Mouse (Mus musculus) lung, embryonic 14.5 days (tissue): Measurements from ENCODE around the gene Nos3. TPM values are rescaled to one million over a fixed set of nuclear protein-coding genes. Genes with fewer than 3 reads are reported as not detected.

ENCODE experiments used
- ATAC-seq: fragments of 200-750 bp; cut with Nextera tagmentation; 2 replicates; pipeline ENCODE4 v1.8.0; 2017; ENCODE audit warnings: mild to moderate bottlenecking, moderate TSS enrichment, moderate library complexity; ENCODE audit not compliant: insufficient read depth
- DNase-seq: peaks from one replicate; pipeline ENCODE4 v3.0.0-alpha.2; 2015
- H3K27ac ChIP-seq: fragments of 300-500 bp; sonication (generic); 2 replicates; pipeline ENCODE4 v1.5.1; 2014; ENCODE audit warnings: low read depth, mild to moderate bottlenecking, moderate library complexity
- H3K27me3 ChIP-seq: fragments of 300-500 bp; sonication (generic); 2 replicates; pipeline ENCODE4 v1.6.1; 2014; ENCODE audit warnings: low read length, control low read depth; ENCODE audit not compliant: insufficient read depth
- H3K36me3 ChIP-seq: fragments of 300-500 bp; sonication (generic); 2 replicates; pipeline ENCODE4 v1.6.1; 2014; ENCODE audit warnings: control low read depth; ENCODE audit not compliant: insufficient read depth
- H3K4me1 ChIP-seq: fragments of 300-500 bp; sonication (generic); 2 replicates; pipeline ENCODE4 v1.6.1; 2014; ENCODE audit warnings: antibody characterized with exemption, control low read depth; ENCODE audit not compliant: insufficient read depth
- H3K4me2 ChIP-seq: fragments of 300-500 bp; sonication (generic); 2 replicates; pipeline ENCODE4 v1.6.1; 2014; ENCODE audit warnings: mild to moderate bottlenecking
- H3K4me3 ChIP-seq: fragments of 300-500 bp; sonication (generic); 2 replicates; pipeline ENCODE4 v1.5.1; 2014; ENCODE audit warnings: low read depth, low read length
- H3K9ac ChIP-seq: fragments of 300-500 bp; sonication (generic); 2 replicates; pipeline ENCODE4 v1.6.1; 2014
- H3K9me3 ChIP-seq: fragments of 300-500 bp; sonication (generic); 2 replicates; pipeline ENCODE4 v1.6.1; 2016; ENCODE audit warnings: low read depth, low read length, control low read depth
- CTCF ChIP-seq: IDR thresholded peaks from 2 replicates; pipeline ENCODE4 v1.5.1; 2016; ENCODE audit warnings: antibody characterized with exemption, low read depth
- WGBS: fragments of 180-500 bp; shearing (Covaris S2); extraction: QIAGEN DNeasy Blood & Tissue Kit; methylation state at CpG from one replicate; pipeline ENCODE4 v1.1.7; 2014; 5-methylcytosine and 5-hydroxymethylcytosine counted together
- polyA plus RNA-seq: library from polyadenylated mRNA; unstranded; fragments of >200 nt; fragmentation: Nextera tagmentation; extraction: Ambion mirVana; gene quantifications from 2 replicates; pipeline ENCODE4 v1.2.1, GENCODE M21; 2014

The Nos3 gene
- polyA plus RNA-seq, 1 experiment from 2014 or later = 15.7 TPM

DNA sequence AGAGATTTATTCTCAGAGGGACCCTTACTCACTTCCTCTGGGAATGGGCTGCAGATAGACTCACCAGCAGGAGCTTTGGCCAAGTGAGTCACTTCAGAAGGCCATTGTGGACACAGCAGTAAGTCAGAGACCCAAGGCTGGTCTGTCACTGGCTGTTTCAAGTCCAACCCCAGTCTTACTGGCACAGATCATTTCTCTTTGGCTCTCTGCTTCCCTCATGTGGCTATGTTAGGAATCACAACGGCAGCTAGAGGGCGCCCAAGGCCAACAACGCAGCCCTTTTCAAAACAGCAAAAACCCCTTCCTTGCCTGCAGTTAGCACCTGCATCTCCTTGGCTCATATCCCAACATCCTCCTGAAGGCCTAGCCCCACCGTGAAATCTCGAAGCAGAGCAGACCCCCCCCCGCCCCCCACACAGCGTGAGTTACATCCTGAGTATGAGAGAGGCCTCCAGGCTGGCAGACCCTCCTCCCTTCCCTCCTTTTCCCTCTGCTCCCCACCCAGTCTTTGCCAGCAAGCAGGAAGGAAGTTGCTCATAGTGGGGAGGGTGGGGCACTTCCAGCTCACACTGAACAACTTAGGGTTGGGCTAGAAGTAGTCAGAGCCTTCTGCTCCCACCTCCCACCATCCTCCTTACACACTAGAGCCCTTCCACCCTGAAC lies 3.7 kb upstream of the Nos3 start:
- peak; percentile 97 for TF ChIP-seq CTCF
- ATAC-seq (peak; percentile 61; the same call in 1 of the 2 replicates), DNase-seq (peak; percentile 92)
- Histone ChIP-seq H3K4me2 (no peak overlapping the region), H3K27ac (no peak overlapping the region), H3K36me3 (no peaks in the 10 kb centered on the region), H3K4me3 (no peak overlapping the region), H3K9ac (no peak overlapping the region), H3K27me3 (no peaks in the 10 kb centered on the region), H3K4me1 (no peaks in the 10 kb centered on the region), H3K9me3 (no peaks in the 10 kb centered on the region)
- under 1% methylated on average over 7 of the region's 7 CpGs for WGBS

- Histone ChIP-seq H3K4me3 (no peak overlapping the region), H3K4me1 (no peaks in the 10 kb centered on the region), H3K27ac (no peak overlapping the region), H3K36me3 (no peaks in the 10 kb centered on the region), H3K4me2 (no peak overlapping the region), H3K9ac (no peak overlapping the region), H3K9me3 (no peaks in the 10 kb centered on the region), H3K27me3 (no peaks in the 10 kb centered on the region)
- DNase-seq (no peak), ATAC-seq (no peak)
- TF ChIP-seq CTCF = no peak
- 47% methylated on average over 2 of the region's 2 CpGs for WGBS
Observed at GRCm38 (mm10) chr5:24363467-24363866, 1.1 kb upstream of the Nos3 start.

DNA sequence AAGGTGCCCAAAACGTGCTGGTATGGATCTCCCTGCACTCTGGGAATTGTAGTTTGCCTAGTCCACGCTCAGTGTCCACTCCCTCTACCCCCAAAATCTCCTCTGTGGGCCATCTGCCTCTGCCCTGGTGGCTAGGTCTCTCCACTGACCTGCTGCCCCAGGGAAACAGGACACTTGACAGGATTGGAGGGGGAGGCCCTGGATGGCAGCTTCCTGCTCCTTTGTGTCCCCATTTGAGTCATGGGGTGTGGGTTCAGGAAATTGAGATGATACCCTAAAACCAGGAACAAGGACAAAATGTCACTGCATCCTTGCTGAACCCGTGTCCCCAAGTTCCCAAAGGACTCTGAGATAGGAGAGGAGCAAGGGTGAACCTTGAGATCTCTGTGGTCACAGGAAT lies 549 bp upstream of the Nos3 start:
- DNase-seq (no peak), ATAC-seq (no peak)
- H3K36me3 ChIP-seq = no peaks in the 10 kb centered on the region
- no peak for TF ChIP-seq CTCF
- no peaks in the 10 kb centered on the region for H3K27me3 ChIP-seq
- H3K9ac ChIP-seq = no peak overlapping the region
- no peaks in the 10 kb centered on the region for H3K9me3 ChIP-seq
- no peak overlapping the region for H3K4me2 ChIP-seq
- no peak overlapping the region for H3K4me3 ChIP-seq
- 61% methylated on average over 3 of the region's 3 CpGs for WGBS
- no peak overlapping the region for H3K27ac ChIP-seq
- H3K4me1 ChIP-seq = no peaks in the 10 kb centered on the region

- no peak for ATAC-seq
- no peaks in the 10 kb centered on the region for H3K27me3 ChIP-seq
- no peak for DNase-seq
- H3K27ac ChIP-seq = peak overlapping the region; percentile 19; the same call in 1 of the 2 replicates
- H3K4me3 ChIP-seq = peak overlapping the region; percentile 23
- no peak for TF ChIP-seq CTCF
- H3K4me1 ChIP-seq = no peaks in the 10 kb centered on the region
- peak overlapping the region; percentile 46 for H3K4me2 ChIP-seq
- no peaks in the 10 kb centered on the region for H3K36me3 ChIP-seq
- H3K9ac ChIP-seq = 0 out of 2 replicates have a peak overlapping the region, but pooled peaks have one; percentile 4
- H3K9me3 ChIP-seq = no peaks in the 10 kb centered on the region
- 77% methylated on average over 10 of the region's 10 CpGs for WGBS
Observed at GRCm38 (mm10) chr5:24364963-24365362, 353 bp downstream of the Nos3 start.

DNA sequence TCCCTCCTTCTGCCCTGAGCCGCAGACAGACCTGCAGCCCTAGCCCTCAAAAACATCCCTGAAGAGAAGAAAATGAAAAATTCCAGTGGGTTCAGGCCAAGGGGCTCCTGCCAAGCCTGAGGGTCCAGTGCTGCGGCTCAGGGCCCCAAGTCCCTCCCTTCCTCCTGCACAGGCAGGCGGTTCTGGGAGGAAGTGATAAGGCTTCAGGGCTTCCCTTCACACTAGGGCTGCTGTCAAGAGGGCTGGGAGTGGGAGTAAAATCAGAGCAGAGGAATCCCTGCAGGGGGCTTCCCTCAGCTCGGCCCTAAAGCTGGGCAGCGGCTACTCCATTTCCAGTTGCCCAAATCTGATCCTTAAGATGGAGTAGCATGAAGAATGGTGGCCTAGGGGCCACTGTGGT lies 918 bp downstream of the Nos3 start:
- no peaks in the 10 kb centered on the region for H3K36me3 ChIP-seq
- H3K4me3 ChIP-seq = peak overlapping the region; percentile 23; the same call in 1 of the 2 replicates
- no peak overlapping the region for H3K9ac ChIP-seq
- DNase-seq = peak; percentile 34
- H3K4me2 ChIP-seq = peak overlapping the region; percentile 46
- ATAC-seq = peak; percentile 33; the same call in 1 of the 2 replicates
- no peak for TF ChIP-seq CTCF
- H3K9me3 ChIP-seq = no peaks in the 10 kb centered on the region
- H3K27ac ChIP-seq = peak overlapping the region; percentile 19; the same call in 1 of the 2 replicates
- no peaks in the 10 kb centered on the region for H3K27me3 ChIP-seq
- no peaks in the 10 kb centered on the region for H3K4me1 ChIP-seq
- 17% methylated on average over 5 of the region's 5 CpGs for WGBS

- peak overlapping the region; percentile 46; the same call in 1 of the 2 replicates for H3K4me2 ChIP-seq
- H3K36me3 ChIP-seq = no peaks in the 10 kb centered on the region
- H3K9ac ChIP-seq = no peak overlapping the region
- DNase-seq (no peak), ATAC-seq (no peak)
- H3K27me3 ChIP-seq = no peaks in the 10 kb centered on the region
- no peaks in the 10 kb centered on the region for H3K9me3 ChIP-seq
- TF ChIP-seq CTCF = no peak
- no peak overlapping the region for H3K27ac ChIP-seq
- no peaks in the 10 kb centered on the region for H3K4me1 ChIP-seq
- H3K4me3 ChIP-seq = no peak overlapping the region
- 81% methylated on average over 9 of the region's 9 CpGs for WGBS
Observed at GRCm38 (mm10) chr5:24366426-24366825, 1.8 kb downstream of the Nos3 start.

DNA sequence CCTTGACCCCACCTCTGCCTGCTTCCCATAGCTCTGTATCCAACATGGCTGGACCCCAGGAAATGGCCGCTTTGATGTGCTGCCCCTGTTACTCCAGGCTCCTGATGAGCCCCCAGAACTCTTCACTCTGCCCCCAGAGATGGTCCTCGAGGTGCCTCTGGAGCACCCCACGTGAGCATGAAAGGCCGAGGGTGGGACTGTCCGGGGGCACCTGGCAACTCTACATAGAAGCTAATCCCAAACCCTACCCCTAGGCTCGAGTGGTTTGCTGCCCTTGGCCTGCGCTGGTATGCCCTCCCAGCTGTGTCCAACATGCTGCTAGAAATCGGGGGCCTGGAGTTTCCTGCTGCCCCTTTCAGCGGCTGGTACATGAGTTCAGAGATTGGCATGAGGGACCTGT lies 5.2 kb downstream of the Nos3 start:
- Histone ChIP-seq H3K27ac (no peak overlapping the region), H3K4me3 (no peak overlapping the region), H3K27me3 (no peaks in the 10 kb centered on the region), H3K4me1 (no peaks in the 10 kb centered on the region), H3K36me3 (no peaks in the 10 kb centered on the region), H3K4me2 (no peak overlapping the region), H3K9ac (no peak overlapping the region), H3K9me3 (no peaks in the 10 kb centered on the region)
- WGBS = 77% methylated on average over 9 of the region's 9 CpGs
- ATAC-seq (no peak), DNase-seq (no peak)
- TF ChIP-seq CTCF = no peak
